Mouse (Mus musculus): Measurements from ENCODE around the gene Nol12.

Gene Nol12

GRCm38 (mm10) chr15:78927788-78928457 lies 6.8 kb upstream of the Nol12 start:
- no peak for TF ChIP-seq GATA4 (IDR thresholded peaks at IDR 0.05; ENCODE audit: insufficient replicate concordance, low read length)

DNA sequence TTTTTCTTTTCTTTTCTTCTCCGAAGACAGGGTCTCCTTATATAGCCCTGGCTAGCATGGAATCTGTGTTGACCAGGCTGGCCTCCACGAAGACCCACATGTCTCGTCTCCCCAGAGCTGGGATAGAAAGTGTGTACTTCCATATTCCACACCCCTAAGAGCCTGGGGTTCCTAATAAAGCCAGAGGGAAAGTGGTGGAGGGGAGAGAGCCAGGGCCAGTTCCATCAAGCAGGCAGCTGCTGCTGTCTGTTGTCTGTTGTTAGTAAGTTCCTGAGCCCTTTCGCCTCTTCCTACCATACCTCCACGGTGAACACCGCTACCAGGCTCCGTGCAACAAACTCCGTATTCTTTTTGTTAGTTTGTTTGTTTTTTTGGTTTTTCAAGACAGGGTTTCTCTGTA lies 6.2 kb upstream of the Nol12 start:
- TF ChIP-seq GATA4 (IDR thresholded peaks at IDR 0.05; ENCODE audit: insufficient replicate concordance, low read length) = no peak

DNA sequence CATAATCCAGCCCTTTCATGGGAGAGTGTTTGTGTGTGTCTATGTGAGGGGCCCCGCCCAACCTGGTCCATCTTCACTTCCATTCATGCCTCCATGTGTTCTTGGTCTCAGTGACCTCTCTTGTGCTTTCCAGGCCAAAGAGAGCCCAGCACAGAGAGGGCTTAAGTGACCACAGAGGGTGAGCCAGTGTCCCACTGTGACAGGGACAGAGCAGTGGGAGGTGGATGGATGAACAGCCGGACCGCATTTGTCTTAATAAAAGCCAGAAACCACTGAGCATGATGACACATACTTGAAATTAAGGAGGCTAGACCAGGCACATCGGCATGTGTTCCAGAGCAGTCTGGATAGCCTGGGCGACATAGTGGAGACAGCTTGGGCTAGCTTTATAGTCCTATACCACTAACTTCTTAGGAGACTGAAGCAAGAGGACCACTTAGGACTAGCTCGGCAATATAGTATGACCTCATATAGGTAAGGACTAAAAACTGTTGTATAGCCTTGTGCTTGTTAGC lies 4.5 kb upstream of the Nol12 start:
- no peak for TF ChIP-seq GATA4 (IDR thresholded peaks at IDR 0.05; ENCODE audit: insufficient replicate concordance, low read length)

GRCm38 (mm10) chr15:78930801-78931426 lies 3.8 kb upstream of the Nol12 start:
- no peak for TF ChIP-seq GATA4 (IDR thresholded peaks at IDR 0.05; ENCODE audit: insufficient replicate concordance, low read length)

- no peak for TF ChIP-seq GATA4 (IDR thresholded peaks at IDR 0.05; ENCODE audit: insufficient replicate concordance, low read length)
Measured at GRCm38 (mm10) chr15:78931577-78931976, 3.2 kb upstream of the Nol12 start.

GRCm38 (mm10) chr15:78936403-78936802 lies 1.7 kb downstream of the Nol12 start:
- no peak for TF ChIP-seq GATA4 (IDR thresholded peaks at IDR 0.05; ENCODE audit: insufficient replicate concordance, low read length)

- no peak for TF ChIP-seq GATA4 (IDR thresholded peaks at IDR 0.05; ENCODE audit: insufficient replicate concordance, low read length)
Measured at GRCm38 (mm10) chr15:78937311-78937710, 2.6 kb downstream of the Nol12 start.

DNA sequence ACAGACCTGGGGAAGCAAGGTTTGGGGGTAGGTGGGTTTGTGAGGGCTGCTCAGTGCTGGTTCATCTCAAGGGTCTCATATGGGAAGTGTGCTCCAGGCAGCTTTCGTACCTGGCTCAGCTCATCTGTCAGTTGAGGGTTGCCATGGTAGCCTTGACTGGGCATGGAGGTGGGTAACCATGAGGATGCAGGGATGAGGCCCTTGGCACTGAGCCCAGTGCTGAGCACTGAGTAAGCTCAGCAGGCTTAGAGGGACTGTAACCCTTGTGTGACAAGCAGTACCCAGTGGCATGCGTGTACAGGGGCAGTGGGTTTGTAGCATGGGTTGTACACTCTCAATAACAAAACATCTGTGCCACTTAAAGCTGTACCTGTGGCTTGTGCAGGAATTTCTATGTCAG lies 3.2 kb downstream of the Nol12 start:
- TF ChIP-seq GATA4 (IDR thresholded peaks at IDR 0.05; ENCODE audit: insufficient replicate concordance, low read length) = no peak

GRCm38 (mm10) chr15:78940325-78940724 lies 5.6 kb downstream of the Nol12 start:
- TF ChIP-seq GATA4 (IDR thresholded peaks at IDR 0.05; ENCODE audit: insufficient replicate concordance, low read length) = no peak

DNA sequence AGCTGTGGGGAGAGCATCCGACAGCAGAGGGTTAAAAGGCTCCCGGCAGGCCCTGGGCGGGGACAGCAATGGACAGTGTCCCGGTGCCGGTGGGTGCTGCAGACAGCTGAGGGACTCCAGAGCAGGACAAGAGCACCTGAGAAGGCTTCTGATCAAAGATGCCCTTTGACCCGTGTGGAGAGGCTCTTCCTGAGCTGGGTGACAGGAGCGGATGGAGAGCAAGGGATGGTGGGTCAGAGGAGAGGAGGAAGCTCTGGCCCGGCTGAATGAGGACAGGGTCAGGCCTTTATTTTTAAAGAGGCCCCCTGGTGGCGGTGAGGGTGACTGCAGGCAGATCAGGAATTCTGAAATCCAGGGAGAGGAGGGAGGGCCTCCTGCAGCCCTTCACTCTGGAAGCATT lies 7.9 kb downstream of the Nol12 start:
- TF ChIP-seq GATA4 (IDR thresholded peaks at IDR 0.05; ENCODE audit: insufficient replicate concordance, low read length) = no peak

DNA sequence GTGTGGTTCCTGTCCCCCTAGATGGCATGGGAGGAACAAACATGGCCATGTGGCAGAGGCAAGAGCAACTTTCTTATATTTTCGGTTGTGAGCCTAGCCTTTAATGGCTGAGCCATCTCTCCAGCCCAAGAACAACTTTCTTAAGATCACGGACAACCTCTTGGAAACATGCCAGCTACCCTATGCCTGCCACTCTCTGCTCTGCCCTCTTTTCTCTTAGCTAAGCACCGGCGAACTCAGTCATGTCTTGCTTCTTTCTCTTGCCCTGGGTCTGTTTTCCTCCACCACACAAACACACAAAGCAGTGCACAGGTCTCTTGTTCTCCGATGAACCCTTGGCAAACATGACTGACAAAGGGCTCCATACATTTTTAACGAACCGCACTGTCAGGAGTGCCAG lies 11.5 kb downstream of the Nol12 start:
- no peak for TF ChIP-seq GATA4 (IDR thresholded peaks at IDR 0.05; ENCODE audit: insufficient replicate concordance, low read length)

DNA sequence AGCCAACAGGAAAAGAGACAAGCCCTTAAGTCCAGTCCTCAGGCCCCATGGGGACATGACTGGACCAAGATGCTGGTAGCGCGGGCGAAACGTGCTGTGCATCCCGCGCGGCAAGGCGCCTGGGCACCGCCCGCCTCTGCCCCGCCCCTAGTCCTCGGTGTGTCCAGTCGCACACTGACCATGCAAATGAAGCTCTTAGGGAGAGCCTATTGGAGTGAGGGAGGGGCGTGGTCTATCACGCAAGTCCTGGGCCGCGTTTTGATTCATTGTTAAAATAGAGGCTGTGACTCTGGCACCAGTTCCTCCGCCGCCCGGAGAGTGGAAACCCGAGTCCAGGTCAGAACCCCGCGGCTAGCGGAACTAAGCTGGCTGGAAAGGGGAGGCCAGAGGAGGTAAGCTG lies 12.9 kb downstream of the Nol12 start, which contains the start of gene Triobp:
TSS of gene Triobp (plus strand) at position 68 of the 400 bp plus-strand sequence.
- TF ChIP-seq GATA4 (IDR thresholded peaks at IDR 0.05; ENCODE audit: insufficient replicate concordance, low read length) = no peak

- TF ChIP-seq GATA4 (IDR thresholded peaks at IDR 0.05; ENCODE audit: insufficient replicate concordance, low read length) = no peak
Measured at GRCm38 (mm10) chr15:78948152-78948725, 13.5 kb downstream of the Nol12 start.

GRCm38 (mm10) chr15:78948883-78949282 lies 14.2 kb downstream of the Nol12 start:
- no peak for TF ChIP-seq GATA4 (IDR thresholded peaks at IDR 0.05; ENCODE audit: insufficient replicate concordance, low read length)

GRCm38 (mm10) chr15:78955663-78956062 lies 20.9 kb downstream of the Nol12 start:
- no peak for TF ChIP-seq GATA4 (IDR thresholded peaks at IDR 0.05; ENCODE audit: insufficient replicate concordance, low read length)

DNA sequence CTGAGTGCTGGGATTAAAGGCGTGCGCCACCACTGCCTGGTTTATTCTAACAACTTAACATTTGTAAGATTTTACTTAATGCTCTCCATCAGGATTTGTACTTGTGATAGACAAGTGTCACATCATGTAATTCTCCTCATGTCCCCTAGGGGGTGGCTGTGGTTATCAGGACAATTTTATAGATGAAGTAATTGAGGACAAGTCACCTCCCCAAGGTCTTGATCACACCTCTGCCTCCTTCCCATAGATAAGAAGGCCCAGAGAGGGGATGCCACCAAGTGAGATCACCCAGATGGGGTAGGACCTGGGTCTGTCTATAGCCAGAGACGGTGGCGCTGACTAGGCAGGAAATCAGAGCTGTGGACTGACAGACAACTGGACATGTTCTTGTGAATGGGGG lies 21.6 kb downstream of the Nol12 start:
- TF ChIP-seq GATA4 (IDR thresholded peaks at IDR 0.05; ENCODE audit: insufficient replicate concordance, low read length) = no peak
